Mouse (Mus musculus): ENCODE measurements at regions not wholly inside any gene's neighbourhood (a gene's known extent, or its start where the extent isn't known, plus 50 kb on each side); places are given as distances from the start of the nearest gene placed in this dataset.
A peak's percentile ranks its signal among the peaks of the same experiment; 100 is the strongest.

DNA sequence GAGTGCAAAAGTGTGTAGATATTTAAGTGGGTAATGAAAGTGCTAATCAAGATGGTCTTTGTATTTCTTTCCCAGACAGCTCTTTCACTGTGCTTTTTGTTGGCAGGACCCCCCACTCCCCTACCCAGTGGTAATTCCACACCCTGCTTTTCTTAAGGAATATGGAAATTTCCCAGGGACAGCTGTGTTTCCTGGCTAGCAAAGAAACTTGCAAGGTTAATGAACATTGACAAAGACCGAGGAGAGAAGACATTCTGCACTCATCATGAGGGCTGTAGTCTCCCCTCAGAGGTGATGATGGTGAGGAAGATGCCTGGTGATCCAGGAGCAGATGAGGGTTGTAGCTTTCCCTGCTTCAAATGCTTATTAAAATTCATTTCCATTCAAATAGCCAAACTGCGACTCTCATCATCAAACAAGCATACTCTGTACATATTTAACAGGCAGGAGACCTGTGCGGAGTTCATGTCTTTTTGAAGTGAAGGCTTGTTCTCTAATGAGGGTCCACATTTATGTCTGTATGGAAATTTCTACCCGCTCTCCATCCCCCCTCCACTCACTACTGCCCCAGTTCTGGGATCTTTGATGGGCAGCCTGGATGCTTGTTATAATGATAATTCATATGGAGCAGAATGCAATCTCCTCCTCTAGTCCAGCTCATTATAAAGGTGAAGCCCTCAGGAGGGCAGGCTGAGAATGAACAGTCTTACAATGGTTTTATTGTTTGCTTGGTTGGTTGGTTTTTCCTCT, 364.1 kb upstream of the Camk1g start:
- no peak for DNase-seq
- intact Hi-C loops (cut with DNase I), result no loop called here

- DNase-seq, result no peak
- intact Hi-C loops (cut with DNase I), result no loop called here
These were observed 363.3 kb upstream of the Camk1g start for GRCm38 (mm10) chr1:193733402-193733801.

GRCm38 (mm10) chr1:193732113-193732512, 362.0 kb upstream of the Camk1g start:
- intact Hi-C loops (cut with DNase I), result no loop called here
- no peak for DNase-seq

DNA sequence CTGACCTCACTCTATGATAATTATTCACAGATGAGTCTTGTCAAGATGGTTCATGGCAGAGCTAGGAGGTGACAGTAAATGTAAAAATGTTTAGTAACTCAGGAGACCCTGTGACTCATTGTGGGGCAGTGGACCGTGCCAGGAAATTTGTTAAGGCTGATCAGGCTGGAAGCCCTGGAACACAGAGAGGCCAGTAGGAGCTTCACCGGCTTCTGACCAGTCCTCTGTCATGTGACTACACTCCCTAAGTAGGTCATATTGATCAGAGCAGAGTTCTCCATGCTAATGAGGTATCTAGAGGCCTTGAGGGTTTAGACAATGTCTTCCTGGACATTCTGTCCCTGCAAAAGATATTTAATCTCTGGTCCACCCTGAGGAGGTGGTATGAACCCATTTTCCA, 351.8 kb upstream of the Camk1g start:
- intact Hi-C loops (cut with DNase I), result no loop called here
- no peak for DNase-seq

DNA sequence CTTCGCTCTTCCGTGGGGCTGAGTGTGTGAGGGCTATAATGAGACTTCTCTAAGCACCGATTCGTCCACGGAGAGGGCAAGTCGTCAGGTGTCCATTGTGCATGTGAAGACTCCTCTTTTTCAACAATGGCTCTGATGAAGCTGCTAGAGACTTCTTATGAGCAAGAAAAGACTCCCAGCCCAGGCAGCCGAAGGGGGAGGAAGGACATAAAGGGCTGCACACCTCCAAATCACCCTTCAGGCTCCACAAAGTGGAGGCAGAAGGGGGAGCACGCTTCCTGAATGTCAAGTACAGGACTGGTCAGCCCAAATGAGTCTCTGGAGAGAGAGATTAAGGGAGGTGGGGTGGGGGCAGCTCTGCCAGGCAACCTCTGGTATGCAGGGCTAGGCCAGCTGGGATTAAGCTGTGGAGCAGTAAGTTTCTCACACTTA, 350.3 kb upstream of the Camk1g start:
- intact Hi-C loops (cut with DNase I), result no loop called here
- DNase-seq, result no peak

DNA sequence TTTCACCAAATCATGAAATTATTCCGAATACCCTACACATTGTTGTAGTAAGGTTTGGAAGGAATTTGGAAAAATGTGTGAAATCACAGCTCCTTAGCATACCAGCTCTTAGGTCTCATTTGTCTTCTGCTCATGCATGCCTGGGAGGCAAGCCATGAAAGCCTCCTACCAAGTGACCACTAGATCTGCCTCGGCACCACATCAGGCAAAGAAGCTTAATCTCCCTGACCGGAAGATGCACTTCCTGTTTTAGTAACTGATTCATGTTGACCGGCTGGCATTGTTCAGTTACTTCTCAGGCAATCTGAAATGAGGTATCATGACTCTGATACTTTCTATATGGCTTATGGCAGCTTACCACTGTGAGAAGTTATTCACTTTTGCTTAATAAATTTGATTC, 345.2 kb upstream of the Camk1g start:
- intact Hi-C loops (cut with DNase I), result no loop called here

GRCm38 (mm10) chr1:193714631-193715030, 344.5 kb upstream of the Camk1g start:
- DNase-seq, result no peak
- intact Hi-C loops (cut with DNase I), result no loop called here

More for the DNA sequence above, 345.2 kb upstream of the Camk1g start:
- DNase-seq, result no peak

DNA sequence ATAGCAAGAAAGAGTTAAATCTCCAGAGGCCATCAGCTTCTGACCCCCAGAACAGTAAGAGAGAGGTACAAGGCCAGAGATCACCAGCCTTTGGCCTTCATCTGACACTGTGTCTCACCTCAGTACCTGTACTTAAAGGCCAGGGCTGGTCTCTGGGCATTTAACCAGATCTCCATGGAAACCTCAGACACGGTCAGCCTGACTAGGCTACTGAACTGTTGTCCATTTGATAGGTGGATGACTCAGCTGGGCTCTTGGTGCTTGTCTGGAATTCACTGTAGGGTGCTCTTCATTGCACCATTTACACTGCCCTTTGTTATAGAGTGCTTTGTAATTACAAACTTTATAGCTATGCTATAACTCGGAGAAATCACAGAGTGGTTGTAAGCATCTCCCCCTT, 335.1 kb upstream of the Camk1g start:
- intact Hi-C loops (cut with DNase I), result loop anchor here (10.0 kb wide), 1 partner anchor 320 kb away; no protein-coding TSS in a partner anchor

DNA sequence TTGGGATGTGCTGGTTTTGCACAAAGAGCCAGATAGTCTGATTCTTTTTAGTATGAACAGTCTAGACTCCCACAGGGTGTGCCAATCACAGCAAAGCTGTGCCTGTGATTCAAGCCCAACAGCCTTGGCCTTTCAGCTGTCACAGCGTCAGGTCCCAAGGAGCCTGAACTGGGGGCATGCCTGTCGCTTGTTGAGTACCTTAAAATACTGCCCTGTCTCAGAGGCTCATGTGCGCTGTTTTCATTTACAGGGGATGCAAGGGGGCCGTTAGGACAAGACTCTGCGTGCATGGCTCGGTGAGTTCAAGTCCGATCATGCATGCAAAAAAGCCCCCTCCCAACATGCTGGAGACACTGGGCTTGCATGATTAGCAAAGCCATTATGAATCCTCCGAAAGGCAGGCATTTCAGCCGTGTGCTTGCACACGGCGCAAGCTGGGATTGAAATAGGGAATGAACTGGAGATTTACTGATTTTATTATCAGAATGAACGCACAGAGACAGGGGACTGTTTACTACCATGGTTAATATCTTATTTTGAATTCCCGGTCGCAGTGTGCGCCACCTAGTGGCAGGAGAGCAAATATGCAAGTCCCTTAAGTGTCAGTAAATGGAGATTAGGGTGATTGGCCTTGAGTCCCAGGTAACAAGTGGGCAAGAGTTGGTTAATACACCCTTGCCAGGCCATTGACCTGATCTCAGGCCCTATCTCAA, 332.8 kb upstream of the Camk1g start:
- intact Hi-C loops (cut with DNase I), result loop anchor here (5.0 to 10.0 kb wide), 2 partner anchors 126 to 318 kb away; no protein-coding TSS in a partner anchor
- DNase-seq, result no peak

More for the DNA sequence above, 335.1 kb upstream of the Camk1g start:
- DNase-seq, result no peak

GRCm38 (mm10) chr1:193700217-193700616, 330.1 kb upstream of the Camk1g start:
- no peak for DNase-seq
- intact Hi-C loops (cut with DNase I), result loop anchor here (5.0 to 10.0 kb wide), 2 partner anchors 123 to 315 kb away; no protein-coding TSS in a partner anchor

DNA sequence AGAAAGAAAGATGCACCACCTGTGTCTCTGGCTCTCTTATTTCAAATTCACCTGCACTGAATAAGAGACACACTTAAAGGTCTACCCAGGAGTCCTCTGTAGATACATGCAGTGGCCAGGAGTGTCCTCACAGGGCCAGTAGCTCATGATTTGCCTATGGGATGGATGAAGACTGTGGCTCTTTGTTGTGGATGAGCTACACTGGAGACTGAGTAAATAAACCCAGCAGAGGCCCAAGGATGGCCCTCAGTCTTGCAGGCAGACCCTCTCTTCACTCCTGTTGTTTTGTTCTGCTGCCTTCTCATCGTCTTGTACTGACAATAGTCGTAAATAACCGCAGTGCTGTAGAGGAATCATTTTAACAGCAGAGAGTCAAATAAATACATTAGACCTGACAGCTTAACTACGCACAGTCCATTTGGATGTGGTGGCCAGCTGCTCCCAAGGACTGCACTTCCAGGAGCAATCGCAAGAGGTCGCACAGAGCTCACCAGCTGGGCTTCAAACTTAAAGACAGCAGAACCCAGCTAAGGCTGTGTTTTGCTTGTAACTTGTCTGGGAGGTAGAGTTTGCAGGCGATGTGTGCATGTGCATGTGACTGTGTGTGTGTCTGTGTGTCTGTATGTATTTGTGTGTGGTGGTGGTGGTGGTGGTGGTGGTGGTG, 328.6 kb upstream of the Camk1g start:
- intact Hi-C loops (cut with DNase I), result loop anchor here (1.0 kb wide), 1 partner anchor 525 kb away; no protein-coding TSS in a partner anchor
- peak; percentile 49 to 51 for DNase-seq

DNA sequence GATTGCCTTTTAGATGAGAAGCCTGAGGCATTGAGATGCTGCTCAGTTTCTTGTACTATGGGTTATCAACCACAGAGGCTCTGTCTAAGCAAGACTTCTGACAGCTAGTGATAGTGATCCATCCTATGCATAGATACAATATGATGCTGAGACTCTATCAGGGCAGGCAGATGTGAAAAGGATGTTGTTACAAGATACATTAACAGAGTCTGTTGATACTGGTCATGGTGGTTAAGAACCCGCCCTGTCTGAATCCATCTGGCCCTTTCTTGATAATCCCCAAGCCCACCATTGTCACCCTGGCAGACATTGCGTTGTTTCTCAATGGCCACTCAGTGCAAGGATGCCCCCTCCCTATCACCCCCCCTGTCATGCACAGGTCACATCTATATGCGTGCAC, 327.8 kb upstream of the Camk1g start:
- intact Hi-C loops (cut with DNase I), result no loop called here
- DNase-seq, result no peak

- intact Hi-C loops (cut with DNase I), result no loop called here
- DNase-seq, result no peak
These were observed 326.9 kb upstream of the Camk1g start for GRCm38 (mm10) chr1:193697001-193697400.

GRCm38 (mm10) chr1:193692991-193693390, 322.9 kb upstream of the Camk1g start:
- intact Hi-C loops (cut with DNase I), result no loop called here
- no peak for DNase-seq

- intact Hi-C loops (cut with DNase I), result no loop called here
- no peak for DNase-seq
These were observed 319.5 kb upstream of the Camk1g start for GRCm38 (mm10) chr1:193689601-193690000.

- intact Hi-C loops (cut with DNase I), result no loop called here
- DNase-seq, result no peak
These were observed 312.8 kb upstream of the Camk1g start for GRCm38 (mm10) chr1:193682917-193683316.

DNA sequence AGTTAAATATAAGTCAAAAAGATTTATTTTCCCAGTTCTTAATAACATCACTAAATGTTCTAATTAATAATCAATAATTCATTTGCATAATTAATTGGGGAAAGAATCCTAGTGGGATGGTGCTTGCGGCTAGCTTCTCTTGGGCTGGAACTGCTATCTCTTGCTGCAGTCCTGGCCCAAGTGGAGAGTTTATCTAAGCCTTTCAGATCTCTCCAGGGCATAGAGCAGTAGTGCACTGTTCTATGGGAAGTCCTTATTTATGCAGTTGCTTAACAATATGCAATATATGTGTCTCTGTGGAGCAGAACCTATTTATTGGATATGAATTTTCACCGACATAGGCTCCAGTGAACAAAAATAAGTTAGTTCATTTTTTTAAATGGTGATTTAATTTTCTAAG, 308.4 kb upstream of the Camk1g start:
- intact Hi-C loops (cut with DNase I), result no loop called here
- no peak for DNase-seq

DNA sequence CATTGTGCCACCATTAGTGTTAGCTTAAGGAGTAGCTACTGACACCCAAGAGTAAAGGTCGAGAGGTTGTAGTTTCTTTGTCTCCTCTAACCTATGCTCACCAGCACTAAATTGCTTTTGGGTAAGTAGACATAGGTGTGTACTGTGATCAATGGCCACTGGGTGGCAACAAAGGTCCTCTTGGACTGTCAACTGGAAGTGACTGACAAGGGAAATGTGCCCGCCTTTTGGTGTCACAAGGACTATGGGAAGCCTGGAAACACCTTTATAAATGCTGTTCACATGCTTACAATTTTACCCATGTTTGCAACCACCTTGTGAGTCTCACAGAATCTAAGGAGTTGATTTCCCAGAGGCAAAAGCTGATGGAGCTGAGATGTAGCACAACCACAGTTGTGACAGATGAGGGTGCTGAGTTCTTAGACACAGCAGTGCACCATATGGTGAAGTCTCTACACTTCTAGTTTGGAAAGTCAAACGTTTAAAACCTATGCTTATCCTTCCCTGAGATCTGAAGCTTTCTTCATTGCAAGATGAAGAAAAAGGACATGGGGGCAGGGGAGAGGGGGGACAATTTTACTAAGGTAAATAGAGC, 303.2 kb upstream of the Camk1g start:
- no peak for DNase-seq

DNA sequence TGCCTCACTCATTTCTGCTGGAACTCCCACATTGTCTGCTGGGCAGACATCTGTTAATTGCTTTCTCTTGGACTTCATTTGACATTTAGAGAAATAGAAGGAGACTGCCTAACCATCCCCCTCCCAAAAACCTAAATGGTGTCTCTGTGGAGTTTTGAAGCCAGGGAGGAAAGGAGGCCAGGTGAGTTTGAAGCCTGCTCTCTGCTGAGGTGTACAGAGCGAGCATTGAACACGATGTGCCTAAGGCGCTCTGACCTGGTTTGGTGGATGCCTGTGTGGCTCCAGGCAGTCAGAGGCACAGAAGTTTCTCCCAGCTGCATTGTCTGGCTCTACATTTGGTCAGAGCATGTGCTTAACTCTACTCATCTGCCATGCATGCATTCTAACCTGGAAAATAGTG, 302.6 kb upstream of the Camk1g start:
- intact Hi-C loops (cut with DNase I), result no loop called here
- no peak for DNase-seq

More for the DNA sequence above, 303.2 kb upstream of the Camk1g start:
- intact Hi-C loops (cut with DNase I), result no loop called here

DNA sequence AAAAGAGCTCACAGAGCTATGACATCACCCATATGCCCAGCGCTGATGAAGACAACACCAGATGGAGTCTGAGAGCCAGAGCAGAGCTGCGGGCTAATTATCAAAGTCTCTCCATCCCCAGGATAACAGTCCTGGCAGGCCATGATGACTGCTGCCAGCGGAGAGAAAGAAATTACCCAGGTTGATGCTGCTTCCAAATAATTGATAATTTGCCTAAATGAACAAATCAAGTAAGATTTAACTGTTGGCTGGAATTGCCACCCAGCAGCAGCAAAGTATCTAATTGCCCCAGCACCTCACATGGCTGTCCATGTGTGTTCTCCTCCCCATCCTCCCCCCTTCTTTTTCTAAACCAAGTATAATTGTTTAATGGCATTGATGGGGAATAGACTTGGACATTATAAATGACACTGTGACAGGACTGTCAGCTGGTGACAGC, 301.7 kb upstream of the Camk1g start:
- intact Hi-C loops (cut with DNase I), result no loop called here

DNA sequence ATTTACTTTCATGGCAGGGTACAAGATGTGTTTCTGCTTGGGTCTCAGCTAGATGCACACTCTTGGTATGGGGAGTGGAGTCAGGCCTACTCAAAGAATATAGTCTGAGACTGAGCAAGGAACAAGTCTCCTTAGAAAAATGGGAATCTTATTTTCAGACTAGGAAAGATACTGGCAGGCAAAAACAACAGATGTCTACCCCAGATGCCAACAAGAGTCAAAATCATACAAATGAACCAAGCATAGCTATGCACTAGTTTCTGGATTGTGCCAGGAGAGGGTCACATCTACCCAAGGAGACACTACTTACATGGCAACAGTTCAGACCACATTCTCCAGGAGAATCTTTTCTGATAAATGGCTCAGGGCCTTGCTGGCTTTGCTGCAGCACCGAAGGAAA, 300.9 kb upstream of the Camk1g start:
- DNase-seq, result no peak
- intact Hi-C loops (cut with DNase I), result no loop called here

More for the DNA sequence above, 301.7 kb upstream of the Camk1g start:
- no peak for DNase-seq
